Mouse (Mus musculus) neural tube, embryonic 13.5 days (tissue): Measurements from ENCODE around the gene Gmds. TPM values are rescaled to one million over a fixed set of nuclear protein-coding genes. Genes with fewer than 3 reads are reported as not detected.
A peak's percentile ranks its signal among the peaks of the same experiment; 100 is the strongest.

ENCODE experiments used
- ATAC-seq: fragments of 200-750 bp; cut with Nextera tagmentation; 2 replicates; pipeline ENCODE4 v1.8.0; 2017; ENCODE audit warnings: low read depth, mild to moderate bottlenecking, moderate TSS enrichment, moderate library complexity
- H3K27ac ChIP-seq: fragments of 300-500 bp; sonication (generic); replicated peaks from 2 replicates; pipeline ENCODE4 v1.5.1; 2015; ENCODE audit warnings: moderate library complexity, mild to moderate bottlenecking, inconsistent platforms
- H3K27me3 ChIP-seq: fragments of 300-500 bp; sonication (generic); 2 replicates; pipeline ENCODE4 v1.6.1; 2015; ENCODE audit warnings: mild to moderate bottlenecking, inconsistent platforms
- H3K36me3 ChIP-seq: fragments of 300-500 bp; sonication (generic); 2 replicates; pipeline ENCODE4 v1.6.1; 2015; ENCODE audit warnings: mild to moderate bottlenecking, inconsistent platforms
- H3K4me1 ChIP-seq: fragments of 300-500 bp; sonication (generic); replicated peaks from 2 replicates; pipeline ENCODE4 v1.6.1; 2015; ENCODE audit warnings: inconsistent platforms
- H3K4me2 ChIP-seq: fragments of 300-500 bp; sonication (generic); 2 replicates; pipeline ENCODE4 v1.6.1; 2015; ENCODE audit warnings: inconsistent platforms, mild to moderate bottlenecking, moderate library complexity
- H3K4me3 ChIP-seq: fragments of 300-500 bp; sonication (generic); 2 replicates; pipeline ENCODE4 v1.5.1; 2015; ENCODE audit warnings: mild to moderate bottlenecking, inconsistent platforms
- H3K9ac ChIP-seq: fragments of 300-500 bp; sonication (generic); 2 replicates; pipeline ENCODE4 v1.6.1; 2015; ENCODE audit warnings: moderate library complexity, mild to moderate bottlenecking, inconsistent platforms
- H3K9me3 ChIP-seq: fragments of 300-500 bp; sonication (generic); 2 replicates; pipeline ENCODE4 v1.6.1; 2016; ENCODE audit warnings: inconsistent platforms
- WGBS: fragments of 180-500 bp; shearing (Covaris S2); methylation state at CpG from one replicate; pipeline ENCODE4 v1.1.7; 2015; 5-methylcytosine and 5-hydroxymethylcytosine counted together
- polyA plus RNA-seq: library from polyadenylated mRNA; unstranded; fragments of >200 nt; fragmentation: Nextera tagmentation; extraction: Ambion mirVana; gene quantifications from 2 replicates; pipeline ENCODE4 v1.2.1, GENCODE M21; 2015

The Gmds gene
- polyA plus RNA-seq, 1 experiment from 2014 or later, result 37.1 TPM

DNA sequence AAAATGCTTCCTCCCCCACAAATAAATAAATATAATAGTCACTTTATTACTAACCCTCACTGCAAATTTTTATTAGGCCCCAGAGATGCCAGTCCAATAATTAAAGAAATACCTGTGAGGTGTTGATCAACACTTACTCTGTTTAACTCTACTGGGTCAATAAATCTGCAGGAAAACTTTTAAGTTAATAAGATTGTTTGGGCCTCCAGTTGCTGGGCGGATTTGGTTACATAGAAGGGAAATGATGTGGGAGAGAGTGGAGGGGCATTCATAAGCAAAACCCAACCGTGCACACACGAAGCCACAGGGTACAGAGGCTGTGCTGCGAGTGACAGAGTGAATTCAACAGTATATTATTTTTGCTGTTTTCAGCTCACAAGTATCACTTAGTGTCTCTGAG is 345.1 kb downstream of the Gmds start:
- no peak overlapping the region for H3K27ac ChIP-seq
- no peak overlapping the region for H3K4me2 ChIP-seq
- H3K9ac ChIP-seq, result no peak overlapping the region
- H3K9me3 ChIP-seq, result peaks cover 12% of the 10 kb centered on the region
- no peaks in the 10 kb centered on the region for H3K36me3 ChIP-seq
- no peak overlapping the region for H3K4me3 ChIP-seq
- ATAC-seq, result no peak
- H3K27me3 ChIP-seq, result no peaks in the 10 kb centered on the region
- peaks cover 20% of the 10 kb centered on the region for H3K4me1 ChIP-seq
- 76% methylated on average over 4 of the region's 4 CpGs for WGBS

DNA sequence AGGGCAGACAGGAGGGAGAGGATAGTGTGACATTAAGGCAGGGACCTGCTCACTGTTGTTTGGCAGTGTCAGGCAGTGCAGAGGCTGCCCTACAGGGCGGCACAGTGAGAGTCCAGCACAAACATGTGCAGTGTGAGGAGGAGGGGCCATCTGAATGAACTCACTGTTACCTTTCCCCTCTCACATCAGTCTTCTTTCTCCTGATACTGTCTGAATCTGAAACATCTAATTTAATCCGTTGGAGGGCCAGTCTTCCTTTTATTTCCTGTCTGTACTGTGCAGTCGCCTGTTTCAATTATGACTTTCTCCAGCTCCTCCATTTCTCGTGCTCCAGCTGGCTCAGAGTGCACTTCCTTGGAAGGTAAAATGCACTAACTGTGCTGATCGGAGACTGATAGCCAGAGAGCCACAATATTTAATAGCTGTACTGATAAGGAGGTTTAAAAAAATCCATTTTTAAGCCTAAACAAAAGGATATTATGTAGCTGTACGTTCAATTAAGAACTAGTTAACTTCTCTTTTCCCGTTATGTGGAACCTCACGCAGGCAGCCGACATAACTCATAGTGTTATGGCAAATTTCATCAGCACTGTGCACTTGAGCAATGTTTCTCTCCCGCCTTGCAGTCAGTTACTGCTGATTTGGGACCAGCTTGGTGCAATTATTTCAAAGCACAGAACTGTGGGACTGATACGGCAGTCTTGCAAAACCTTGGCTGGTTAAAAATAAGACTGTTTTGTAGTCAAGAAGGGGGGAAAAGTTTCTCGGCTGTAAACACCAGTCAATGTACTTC is 345.9 kb downstream of the Gmds start:
- H3K4me1 ChIP-seq, result peaks cover 20% of the 10 kb centered on the region
- H3K4me2 ChIP-seq, result no peak overlapping the region
- peak; percentile 72 for ATAC-seq
- 44% methylated on average over 12 of the region's 12 CpGs for WGBS
- peaks cover 12% of the 10 kb centered on the region for H3K9me3 ChIP-seq
- no peak overlapping the region for H3K9ac ChIP-seq
- no peak overlapping the region for H3K4me3 ChIP-seq
- peak overlapping the region; percentile 46 for H3K27ac ChIP-seq
- H3K27me3 ChIP-seq, result no peaks in the 10 kb centered on the region
- H3K36me3 ChIP-seq, result no peaks in the 10 kb centered on the region

DNA sequence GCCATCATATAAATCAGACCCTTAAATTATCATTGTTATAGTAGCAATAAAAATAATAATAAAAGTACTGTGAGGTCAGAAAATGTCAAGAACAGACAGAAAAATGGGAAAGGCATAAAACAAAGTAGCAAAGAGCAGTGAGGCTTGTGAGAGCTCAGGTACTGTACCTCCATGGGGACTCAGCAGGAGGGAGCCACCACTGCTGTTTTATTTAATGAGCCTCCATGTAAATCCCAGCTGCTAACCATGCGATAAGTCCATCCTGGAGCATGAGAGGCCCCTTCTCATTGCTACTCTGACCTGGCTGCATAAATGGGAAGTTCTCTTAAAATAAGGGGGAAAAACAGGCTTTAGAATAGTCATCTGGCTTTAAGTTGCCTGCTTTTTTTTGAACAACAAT is 357.3 kb downstream of the Gmds start:
- no peak overlapping the region for H3K4me3 ChIP-seq
- no peak overlapping the region for H3K27ac ChIP-seq
- H3K9ac ChIP-seq, result no peak overlapping the region
- no peaks in the 10 kb centered on the region for H3K4me1 ChIP-seq
- no peaks in the 10 kb centered on the region for H3K9me3 ChIP-seq
- ATAC-seq, result no peak
- no peaks in the 10 kb centered on the region for H3K27me3 ChIP-seq
- no peaks in the 10 kb centered on the region for H3K36me3 ChIP-seq
- 49% methylated on average over 1 of the region's 1 CpGs for WGBS
- no peak overlapping the region for H3K4me2 ChIP-seq

DNA sequence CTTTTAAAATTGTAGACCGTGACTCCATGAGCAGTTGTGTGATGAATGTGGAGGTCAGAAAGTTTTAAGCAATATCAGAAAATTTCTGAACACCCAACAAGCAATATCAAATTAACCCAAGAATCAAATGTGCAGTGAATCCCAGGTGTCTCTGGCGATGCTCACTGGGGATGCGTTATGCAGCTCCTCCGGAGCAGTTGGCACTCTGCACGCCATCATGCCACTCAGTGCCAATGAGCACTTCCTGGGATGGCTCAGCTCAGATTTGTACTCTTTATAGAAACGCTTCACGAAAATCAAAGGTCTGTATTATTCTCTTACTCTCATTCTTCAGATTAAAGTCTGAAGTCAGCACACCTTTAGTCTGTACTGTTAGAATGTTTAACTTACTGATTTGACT is 360.4 kb downstream of the Gmds start:
- ATAC-seq, result no peak
- 94% methylated on average over 7 of the region's 7 CpGs for WGBS
- H3K4me1 ChIP-seq, result no peaks in the 10 kb centered on the region
- no peaks in the 10 kb centered on the region for H3K9me3 ChIP-seq
- H3K4me2 ChIP-seq, result no peak overlapping the region
- no peaks in the 10 kb centered on the region for H3K27me3 ChIP-seq
- H3K27ac ChIP-seq, result no peak overlapping the region
- no peak overlapping the region for H3K4me3 ChIP-seq
- no peak overlapping the region for H3K9ac ChIP-seq
- H3K36me3 ChIP-seq, result no peaks in the 10 kb centered on the region

DNA sequence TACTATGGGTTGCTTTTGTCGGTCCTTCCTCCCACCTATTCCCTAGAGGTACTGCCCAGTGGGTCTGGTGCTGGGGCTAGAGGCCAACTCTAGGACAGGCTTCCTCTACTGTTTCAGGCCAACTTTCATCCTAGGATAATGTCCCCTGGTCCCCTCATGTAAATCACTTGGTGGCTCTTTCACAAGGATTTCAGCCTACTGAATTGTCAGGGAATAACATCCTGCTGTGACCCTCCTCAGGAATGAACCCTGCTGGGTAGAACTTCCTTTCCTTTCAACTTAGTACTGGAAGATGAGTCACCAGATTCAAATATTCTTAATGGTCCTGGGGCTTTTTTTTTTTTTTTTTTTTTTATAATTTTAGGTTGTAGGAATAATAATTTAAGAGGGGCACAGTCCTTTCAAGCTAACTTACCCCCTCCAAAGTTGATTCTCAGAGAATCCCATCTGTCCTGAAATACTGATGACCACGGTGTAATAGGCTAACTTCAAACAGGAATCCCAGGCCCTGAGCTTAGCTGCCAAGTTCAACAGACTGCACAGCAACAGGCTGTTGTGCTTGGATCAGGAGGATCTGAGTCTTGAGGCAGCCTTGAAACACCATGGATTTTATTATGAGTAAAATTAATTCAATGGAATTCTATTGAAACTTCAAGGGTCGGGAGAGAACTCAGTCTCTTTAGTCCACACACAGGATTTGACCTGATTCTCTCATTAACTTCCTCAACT is 363.6 kb downstream of the Gmds start:
- no peak overlapping the region for H3K4me3 ChIP-seq
- 0 out of 2 replicates have a peak overlapping the region, but pooled peaks have one; percentile 42 for H3K27ac ChIP-seq
- peaks cover 7% of the 10 kb centered on the region; the same call in 1 of the 2 replicates for H3K4me1 ChIP-seq
- no peak for ATAC-seq
- H3K36me3 ChIP-seq, result no peaks in the 10 kb centered on the region
- no peak overlapping the region for H3K9ac ChIP-seq
- 27% methylated on average over 3 of the region's 3 CpGs for WGBS
- H3K4me2 ChIP-seq, result no peak overlapping the region
- no peaks in the 10 kb centered on the region for H3K27me3 ChIP-seq
- no peaks in the 10 kb centered on the region for H3K9me3 ChIP-seq

DNA sequence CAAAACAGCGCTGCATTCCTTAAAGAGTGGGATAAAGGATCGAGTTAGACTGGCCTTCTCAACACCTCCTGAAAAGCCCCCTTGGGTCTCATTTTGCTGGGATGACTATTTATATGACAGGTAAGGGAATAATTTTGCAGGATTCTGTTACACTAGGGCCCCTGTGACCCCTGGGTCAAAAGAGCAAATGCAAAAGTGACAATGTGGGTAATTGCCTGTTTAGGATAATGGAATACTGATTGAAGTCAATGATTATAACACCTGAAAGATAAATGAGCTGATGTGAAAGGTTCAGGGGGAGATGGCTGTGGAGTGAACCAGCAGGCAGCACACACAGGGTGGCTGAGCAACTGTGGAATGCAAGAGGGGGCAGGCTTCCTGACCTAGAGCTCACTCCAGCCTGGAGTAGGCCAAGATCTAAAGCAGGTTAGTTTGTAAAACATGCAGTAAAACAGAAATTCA is 367.5 kb downstream of the Gmds start:
- WGBS, result 36% methylated on average over 2 of the region's 2 CpGs
- no peaks in the 10 kb centered on the region for H3K9me3 ChIP-seq
- no peak overlapping the region for H3K27ac ChIP-seq

DNA sequence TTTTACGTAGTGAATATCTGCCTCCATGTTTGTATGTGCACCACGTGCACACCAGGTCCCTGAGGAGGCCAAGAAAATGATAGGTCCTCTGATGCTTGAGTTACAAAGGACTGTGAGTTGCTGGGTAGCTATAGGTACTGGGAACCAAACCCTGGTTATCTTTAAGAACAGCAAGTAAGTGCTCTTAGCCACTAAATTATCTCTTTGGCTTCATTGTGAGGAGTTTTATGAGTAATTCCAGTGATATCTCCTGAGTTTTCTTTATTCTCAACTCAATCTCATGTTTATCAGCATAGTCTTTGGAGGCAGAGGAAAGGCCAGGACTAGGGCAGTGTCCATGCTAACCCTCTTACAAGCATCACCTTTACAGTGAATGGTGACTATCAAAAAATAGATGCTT is 370.3 kb downstream of the Gmds start:
- H3K9ac ChIP-seq, result no peak overlapping the region
- WGBS, result 88% methylated on average over 2 of the region's 2 CpGs
- H3K4me1 ChIP-seq, result peaks cover 7% of the 10 kb centered on the region; the same call in 1 of the 2 replicates
- no peak for ATAC-seq
- no peaks in the 10 kb centered on the region for H3K9me3 ChIP-seq
- H3K36me3 ChIP-seq, result no peaks in the 10 kb centered on the region
- no peaks in the 10 kb centered on the region for H3K27me3 ChIP-seq
- no peak overlapping the region for H3K4me3 ChIP-seq
- no peak overlapping the region for H3K27ac ChIP-seq
- H3K4me2 ChIP-seq, result no peak overlapping the region

More for the DNA sequence above, 367.5 kb downstream of the Gmds start:
- Histone ChIP-seq H3K4me1 (peaks cover 7% of the 10 kb centered on the region; the same call in 1 of the 2 replicates), H3K4me3 (no peak overlapping the region), H3K9ac (no peak overlapping the region), H3K4me2 (no peak overlapping the region), H3K36me3 (no peaks in the 10 kb centered on the region), H3K27me3 (no peaks in the 10 kb centered on the region)
- no peak for ATAC-seq

DNA sequence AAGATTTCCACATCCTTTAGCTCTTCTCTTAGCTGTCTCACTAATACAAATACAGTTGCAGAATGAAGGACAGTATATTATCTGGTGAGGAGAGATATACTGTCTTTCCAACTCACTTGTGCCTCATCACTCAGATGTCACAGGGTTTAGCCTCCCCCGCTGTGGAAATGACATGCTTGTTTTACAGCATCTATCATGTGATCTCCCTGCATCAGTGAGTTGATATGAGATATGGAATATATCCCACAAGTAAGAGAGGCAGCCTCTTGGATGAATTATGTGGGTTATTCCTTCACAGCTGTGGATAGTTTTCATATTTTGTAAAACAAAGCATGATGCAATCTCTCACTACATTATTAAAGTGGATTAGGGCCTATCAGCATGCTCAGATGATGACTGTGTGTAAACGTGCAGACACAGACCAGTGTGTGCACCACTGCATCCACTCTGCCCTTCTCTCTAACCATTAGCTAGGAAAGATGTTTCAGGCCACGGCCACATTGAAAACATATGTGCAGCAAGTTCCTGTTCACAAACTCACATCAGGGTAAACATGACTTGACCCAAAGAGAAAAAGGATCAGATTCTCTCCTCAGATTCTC is 371.5 kb downstream of the Gmds start:
- H3K9ac ChIP-seq, result no peak overlapping the region
- no peaks in the 10 kb centered on the region for H3K27me3 ChIP-seq
- H3K4me2 ChIP-seq, result no peak overlapping the region
- WGBS, result 64% methylated on average over 3 of the region's 3 CpGs
- no peak overlapping the region for H3K27ac ChIP-seq
- H3K9me3 ChIP-seq, result no peaks in the 10 kb centered on the region
- peaks cover 7% of the 10 kb centered on the region; the same call in 1 of the 2 replicates for H3K4me1 ChIP-seq
- no peak overlapping the region for H3K4me3 ChIP-seq
- ATAC-seq, result no peak
- no peaks in the 10 kb centered on the region for H3K36me3 ChIP-seq

DNA sequence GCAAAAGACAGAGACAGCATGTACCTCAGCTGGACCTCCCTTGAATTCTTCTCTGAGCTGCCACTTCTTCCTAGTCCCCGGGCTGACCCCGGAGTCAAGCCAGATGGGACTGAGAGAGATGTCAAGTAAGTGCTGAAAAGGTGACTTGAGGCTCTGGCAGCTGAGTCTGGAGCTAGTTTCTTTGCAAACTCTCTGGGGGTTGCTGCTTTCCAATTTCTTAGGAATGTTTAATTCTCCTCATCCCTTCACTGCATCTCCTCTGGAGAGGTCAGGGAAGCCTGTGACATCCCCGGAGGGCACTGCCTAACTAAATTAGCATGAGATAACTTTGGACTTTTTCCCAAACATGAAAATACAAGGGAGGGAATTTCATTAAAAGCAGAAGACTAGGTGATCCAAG is 378.0 kb downstream of the Gmds start:
- Histone ChIP-seq H3K9ac (no peak overlapping the region), H3K4me3 (no peak overlapping the region), H3K4me2 (no peak overlapping the region), H3K4me1 (no peaks in the 10 kb centered on the region), H3K36me3 (no peaks in the 10 kb centered on the region), H3K27ac (no peak overlapping the region), H3K9me3 (no peaks in the 10 kb centered on the region), H3K27me3 (no peaks in the 10 kb centered on the region)
- WGBS, result 62% methylated on average over 3 of the region's 3 CpGs
- no peak for ATAC-seq

DNA sequence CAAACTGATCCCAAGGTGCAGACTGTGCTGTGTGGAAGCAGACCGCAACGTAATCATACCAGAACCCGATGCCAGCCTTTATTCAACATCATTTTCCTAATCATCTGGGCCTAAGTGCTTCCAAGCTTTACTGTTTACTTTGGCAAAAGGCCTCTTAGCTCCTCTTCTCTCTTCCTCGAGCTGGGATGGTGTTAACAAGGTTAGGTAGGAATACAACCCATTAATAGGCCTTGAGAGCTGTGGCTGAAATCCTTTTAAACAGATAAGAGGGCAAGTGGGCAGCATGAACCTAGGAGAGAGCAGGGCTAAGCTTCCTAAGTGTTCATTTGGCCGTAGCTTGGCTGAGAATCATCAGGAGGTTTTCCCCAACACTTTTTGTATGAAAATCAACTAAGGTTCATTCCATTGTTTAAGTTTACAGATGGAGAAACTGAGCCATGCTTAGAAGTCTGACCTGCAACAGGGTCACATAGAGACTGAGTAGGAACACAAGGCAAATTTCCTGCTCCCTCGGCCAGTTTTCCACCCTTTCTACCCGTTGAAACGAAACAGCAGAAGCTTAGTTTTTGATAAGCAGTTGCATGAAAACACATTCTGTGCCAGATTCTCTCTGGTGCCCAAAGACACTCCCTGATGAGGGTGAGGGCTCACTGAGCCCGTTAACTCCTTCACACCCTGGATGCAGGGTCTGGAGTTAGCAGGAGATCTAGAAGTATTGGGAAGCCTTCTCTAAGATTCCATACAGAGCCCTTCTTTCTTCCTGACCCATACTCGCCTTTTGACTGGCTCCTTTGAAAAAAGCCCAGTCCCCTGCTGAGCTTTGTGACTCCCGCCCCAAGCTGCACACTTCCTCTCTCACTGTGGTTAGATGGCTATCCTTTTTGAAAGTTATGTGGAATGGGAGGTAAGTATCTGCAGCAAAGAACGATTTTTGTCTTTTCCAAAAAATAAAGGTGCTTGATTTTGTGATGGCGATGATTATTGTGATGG is 379.9 kb downstream of the Gmds start:
- no peak for ATAC-seq
- H3K4me2 ChIP-seq, result no peak overlapping the region
- H3K4me1 ChIP-seq, result no peaks in the 10 kb centered on the region; the same call in 1 of the 2 replicates
- WGBS, result 67% methylated on average over 13 of the region's 13 CpGs
- H3K36me3 ChIP-seq, result no peaks in the 10 kb centered on the region
- no peak overlapping the region for H3K4me3 ChIP-seq
- no peaks in the 10 kb centered on the region for H3K27me3 ChIP-seq
- H3K27ac ChIP-seq, result no peak overlapping the region
- H3K9ac ChIP-seq, result no peak overlapping the region
- H3K9me3 ChIP-seq, result no peaks in the 10 kb centered on the region

DNA sequence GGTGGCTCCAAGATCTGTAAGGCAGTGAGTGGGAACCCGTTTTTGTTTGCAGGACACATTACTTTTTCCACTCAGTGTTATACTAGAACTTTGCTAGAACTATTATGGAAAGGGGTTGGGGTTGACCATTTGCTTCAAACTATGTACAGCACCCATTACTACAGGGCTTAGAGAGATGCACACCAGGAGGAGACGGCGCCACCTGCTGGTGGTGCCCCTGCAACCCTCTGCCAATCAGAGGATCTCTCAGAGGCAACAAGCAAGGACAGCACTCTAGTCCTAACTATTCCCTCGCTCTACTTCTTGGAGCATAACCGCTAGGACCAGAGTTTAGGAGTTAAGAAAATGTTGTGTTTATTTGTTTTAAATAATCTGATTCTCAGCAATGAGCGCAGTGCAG is 382.0 kb downstream of the Gmds start:
- Histone ChIP-seq H3K36me3 (no peaks in the 10 kb centered on the region), H3K27ac (no peak overlapping the region), H3K9ac (no peak overlapping the region), H3K27me3 (no peaks in the 10 kb centered on the region), H3K4me2 (no peak overlapping the region), H3K4me3 (no peak overlapping the region), H3K4me1 (no peaks in the 10 kb centered on the region; the same call in 1 of the 2 replicates), H3K9me3 (no peaks in the 10 kb centered on the region)
- ATAC-seq, result no peak
- 86% methylated on average over 6 of the region's 6 CpGs for whole genome bisulfite sequencing
